Mouse (Mus musculus) R1 (cell line): Measurements from ENCODE around the gene Hmga1.
A peak's percentile ranks its signal among the peaks of the same experiment; 100 is the strongest.

Source experiments
- DNase-seq: peaks from one replicate; pipeline ENCODE4 v3.0.0-alpha.2; 2018; ENCODE audit warnings: low read depth, low spot score

The Hmga1 gene

DNA sequence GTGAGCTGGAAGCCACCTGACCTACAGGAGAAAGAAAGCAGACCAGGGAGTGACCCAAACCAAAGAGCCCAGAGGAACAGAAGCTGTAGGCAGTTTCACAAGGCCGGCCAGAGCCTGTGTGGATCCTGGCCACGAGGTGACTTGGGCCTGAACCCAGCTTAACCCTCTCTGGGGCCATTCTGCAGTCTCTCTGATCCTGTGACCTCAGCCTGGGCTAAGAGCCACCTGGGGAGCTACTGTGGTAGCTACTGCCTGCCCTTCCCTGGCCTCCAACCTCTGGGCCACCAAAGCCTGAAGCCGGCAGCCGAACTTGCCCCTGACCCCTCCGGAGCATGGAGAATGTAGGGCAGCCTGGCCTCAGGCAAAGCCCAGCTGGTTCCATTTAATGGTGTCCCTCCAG lies 27.5 kb upstream of the Hmga1 start:
- DNase-seq: no peak

DNA sequence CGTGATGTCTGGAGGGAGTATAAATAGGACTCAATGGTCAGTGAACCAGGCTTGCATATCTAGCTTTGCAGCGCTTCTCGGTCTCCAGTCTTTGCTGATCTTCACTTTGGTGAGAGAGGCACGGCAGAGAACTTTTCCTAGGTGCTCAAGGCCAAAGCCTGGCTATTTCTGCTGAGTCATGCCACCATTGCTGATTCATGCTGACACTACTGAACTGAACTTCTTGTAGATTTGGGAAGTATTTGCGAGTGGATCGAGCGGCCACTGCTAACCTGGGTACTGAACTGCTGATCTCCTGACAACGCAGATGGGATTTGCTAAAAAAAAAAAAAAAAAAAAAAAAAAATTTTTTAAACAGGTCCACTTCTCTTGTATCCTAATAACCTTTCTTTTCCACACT lies 24.2 kb upstream of the Hmga1 start:
- no peak for DNase-seq

DNA sequence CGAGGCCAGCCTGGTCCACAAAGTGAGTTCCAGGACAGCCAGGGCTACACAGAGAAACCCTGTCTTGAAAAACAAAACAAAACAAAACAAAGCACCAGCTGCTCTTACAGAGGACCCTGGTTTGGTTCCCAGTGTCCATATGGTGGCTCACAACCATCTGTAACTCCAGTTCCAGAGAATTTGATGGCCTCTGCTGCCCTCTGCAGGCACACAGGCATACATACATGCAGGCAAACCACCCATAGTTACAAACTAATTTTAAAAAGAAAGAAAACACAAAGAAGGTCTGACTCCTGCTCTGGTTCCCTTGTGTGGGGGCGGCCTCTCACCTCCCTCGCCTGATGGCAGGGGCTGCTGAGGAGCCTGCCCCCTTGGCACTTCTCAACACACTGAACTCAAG lies 22.9 kb upstream of the Hmga1 start:
- no peak for DNase-seq

DNA sequence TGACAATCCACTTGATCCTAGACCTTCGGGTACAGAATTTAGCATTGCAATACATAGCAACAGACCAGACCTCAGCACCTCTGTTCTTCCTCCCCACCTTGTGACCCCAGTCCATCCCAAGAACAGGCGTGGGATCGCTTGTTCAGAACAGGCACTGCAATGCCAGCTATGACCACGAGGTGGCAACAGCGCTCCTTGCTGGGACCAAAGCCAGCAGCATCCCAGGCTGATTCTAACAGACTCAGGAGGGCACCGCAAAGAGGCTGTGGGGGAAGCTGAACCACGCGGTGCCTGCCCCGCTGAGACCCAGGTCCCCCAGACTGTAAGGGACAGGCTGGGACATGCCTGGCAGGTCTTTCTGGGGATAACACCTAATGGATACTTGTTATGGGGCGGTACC lies 21.6 kb upstream of the Hmga1 start:
- DNase-seq: peak; percentile 90

DNA sequence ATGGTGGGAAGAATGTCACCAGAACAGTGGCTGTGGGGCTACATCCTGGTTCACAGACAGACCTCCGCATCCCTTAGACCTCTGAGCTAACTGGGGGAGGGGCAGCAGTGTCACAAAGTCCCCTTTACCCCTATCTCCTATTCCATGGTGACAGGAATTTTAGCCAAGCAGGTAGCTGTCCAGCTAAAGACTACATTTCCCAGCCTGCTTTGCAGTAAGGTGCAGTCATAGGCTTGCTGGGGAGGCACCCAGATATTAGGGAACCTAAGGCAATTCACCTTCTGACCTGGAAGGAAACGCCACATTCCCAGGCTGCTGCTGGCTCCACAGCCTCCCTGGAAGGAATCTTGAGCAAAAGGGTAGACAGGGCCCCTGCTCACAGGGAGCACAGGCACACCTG lies 15.0 kb upstream of the Hmga1 start:
- no peak for DNase-seq

DNA sequence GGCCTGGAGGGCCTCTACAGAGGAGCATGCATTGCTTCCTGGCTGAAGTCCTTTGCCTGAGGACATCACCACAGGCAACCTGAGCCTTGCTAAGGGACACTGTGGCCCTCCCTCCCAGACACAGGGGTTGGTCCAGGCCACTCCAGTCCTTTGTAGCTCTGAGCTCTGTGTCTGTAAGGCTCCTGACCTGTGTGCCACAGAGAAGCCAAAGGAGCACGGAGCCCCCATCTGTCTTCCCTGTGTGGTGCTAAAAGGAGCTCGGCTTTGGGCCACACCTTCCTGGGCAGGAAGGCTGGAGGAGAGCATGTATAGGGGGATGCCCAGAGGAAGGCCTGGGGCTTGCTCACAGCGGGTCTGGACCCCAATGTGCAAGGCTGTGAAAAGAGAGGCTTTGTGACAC lies 14.3 kb upstream of the Hmga1 start:
- no peak for DNase-seq

DNA sequence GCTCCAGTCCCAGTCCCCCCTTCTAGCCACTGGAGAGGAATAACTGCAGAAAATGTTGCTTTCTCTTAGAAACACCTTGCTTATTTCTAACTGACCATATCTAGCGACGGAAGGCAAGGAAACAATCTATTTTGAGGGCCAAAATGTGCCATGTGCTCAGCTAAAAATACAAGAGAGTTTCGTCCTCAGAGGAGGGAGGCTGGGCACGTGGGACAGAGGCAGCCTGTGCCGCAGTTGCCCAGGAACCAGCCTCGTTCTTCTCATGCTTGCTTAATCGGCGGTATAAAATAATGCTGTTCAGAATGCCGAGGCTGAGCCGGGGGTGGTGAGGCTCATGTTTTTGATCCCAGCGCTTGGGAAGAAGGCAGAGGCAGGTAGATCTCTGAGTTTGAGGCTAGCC lies 11.7 kb upstream of the Hmga1 start:
- no peak for DNase-seq

DNA sequence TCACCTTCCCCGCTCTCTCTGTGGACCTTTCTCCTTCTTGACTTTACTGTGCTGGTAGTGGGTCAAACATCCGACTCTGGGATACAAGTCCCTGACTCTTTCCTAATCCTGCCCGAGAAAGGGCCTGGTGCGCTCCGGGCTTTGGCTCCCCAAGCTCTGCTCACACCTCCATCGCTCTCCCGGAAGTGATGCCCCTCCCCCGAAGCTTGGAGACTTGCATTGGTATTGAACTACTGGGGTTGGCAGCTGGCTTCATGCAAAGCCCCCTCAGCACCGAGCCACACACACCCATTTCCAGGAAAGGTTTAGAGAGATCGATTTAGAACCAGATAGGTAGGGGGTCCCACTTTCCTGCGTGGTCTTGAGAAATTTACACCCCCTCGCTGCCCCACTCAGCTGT lies 10.3 kb upstream of the Hmga1 start:
- peak; percentile 43 for DNase-seq

DNA sequence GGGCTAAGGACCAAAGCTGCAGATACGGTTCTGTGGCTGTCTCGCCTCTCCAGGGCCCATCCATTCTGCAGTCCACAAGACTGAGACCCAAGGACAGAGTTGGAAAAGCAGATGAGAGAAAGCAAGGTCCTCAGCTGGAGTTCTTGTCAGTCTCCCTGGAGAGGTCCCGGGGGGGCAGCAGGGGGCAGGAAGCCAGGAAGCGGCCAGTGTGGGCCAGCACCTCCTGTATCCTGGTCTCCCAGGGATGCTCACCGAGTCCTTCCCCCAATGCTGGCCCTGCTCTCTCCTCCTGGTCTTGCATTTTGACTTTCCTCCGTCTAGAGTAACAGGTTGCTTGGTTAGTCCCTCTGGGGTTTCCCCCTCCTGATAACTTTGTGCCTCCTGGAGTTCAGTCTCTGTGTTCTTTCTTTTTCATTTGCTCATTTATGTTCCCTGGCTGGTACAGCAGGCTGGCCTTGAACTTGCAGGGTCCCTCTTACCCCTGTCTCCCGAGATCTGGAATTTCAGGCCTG lies 9.7 kb upstream of the Hmga1 start:
- DNase-seq: no peak

DNA sequence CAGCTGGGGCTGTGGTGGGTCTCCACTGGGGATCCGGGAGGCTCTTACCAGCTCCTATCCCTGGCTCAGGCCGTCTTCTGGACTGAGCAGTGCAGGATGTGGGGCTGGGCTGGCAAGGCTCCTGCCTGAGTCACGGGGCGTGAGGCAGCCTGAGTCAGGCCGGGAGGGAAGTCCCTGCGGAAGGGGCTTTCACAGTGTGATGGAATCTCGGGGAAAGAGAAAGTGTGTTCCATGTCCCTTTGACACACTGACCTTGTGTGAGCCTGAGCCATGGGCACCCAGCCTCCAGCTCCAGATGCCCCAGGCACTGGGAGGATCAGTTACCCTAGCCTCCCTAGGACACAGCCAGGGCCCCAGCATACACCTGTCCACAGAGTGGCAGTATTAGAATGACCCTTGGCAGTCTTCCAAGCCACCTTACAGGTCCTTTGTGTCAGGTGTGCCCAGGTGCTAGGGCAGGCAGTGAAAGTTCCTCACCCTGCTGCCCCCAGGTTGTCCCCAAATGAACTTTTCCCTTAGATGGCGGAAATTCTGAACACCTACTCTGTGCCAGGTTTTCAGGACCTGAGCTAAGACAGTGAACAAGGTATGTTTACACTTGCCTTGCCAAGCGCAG lies 8.9 kb upstream of the Hmga1 start:
- DNase-seq: no peak

DNA sequence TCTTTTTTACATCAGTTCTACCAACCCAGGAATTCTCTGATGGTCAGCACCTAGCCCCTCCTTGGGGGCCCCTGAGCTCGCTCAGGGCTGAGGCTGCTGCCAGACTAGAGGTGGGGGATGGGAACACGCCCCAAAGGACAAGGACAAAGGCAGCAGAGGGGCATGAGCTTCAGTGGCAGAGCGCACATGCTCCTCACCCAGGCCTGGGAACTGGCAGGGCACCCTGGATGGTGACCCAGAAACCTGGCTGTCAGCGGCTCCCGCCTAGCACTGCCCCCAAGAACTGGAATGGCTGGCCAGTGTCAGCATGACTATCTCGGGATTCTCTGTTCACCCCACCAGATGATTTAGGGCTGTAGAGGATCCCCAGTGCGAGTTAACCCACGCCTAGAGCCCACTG lies 7.1 kb upstream of the Hmga1 start:
- no peak for DNase-seq

DNA sequence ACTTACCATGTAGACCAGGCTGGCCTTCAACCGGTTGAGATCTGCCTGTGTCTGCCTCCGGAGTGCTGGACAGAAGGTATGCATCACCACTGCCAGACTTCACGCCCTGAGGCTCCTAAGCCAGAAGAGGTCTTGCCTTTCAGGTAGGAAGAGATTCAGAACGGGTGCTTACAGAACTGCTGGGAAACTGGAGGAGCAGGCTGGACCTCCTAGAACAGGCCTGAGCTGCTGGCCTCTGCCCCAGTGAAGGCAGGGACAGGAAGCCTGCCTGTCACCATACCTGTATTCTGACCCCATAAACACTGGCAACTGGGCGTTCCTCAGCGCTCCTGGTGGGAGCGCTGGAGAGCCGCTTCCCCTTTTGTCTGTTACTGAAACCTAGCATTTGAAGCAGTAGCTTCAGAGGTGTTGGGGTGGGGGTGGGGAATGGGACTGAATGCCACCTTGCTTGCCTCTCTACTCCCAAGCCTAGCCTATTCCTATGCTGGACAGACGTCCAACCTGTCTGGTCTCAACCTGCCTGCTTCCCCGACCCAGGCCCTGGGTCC lies 4.8 kb upstream of the Hmga1 start:
- peak; percentile 73 for DNase-seq

DNA sequence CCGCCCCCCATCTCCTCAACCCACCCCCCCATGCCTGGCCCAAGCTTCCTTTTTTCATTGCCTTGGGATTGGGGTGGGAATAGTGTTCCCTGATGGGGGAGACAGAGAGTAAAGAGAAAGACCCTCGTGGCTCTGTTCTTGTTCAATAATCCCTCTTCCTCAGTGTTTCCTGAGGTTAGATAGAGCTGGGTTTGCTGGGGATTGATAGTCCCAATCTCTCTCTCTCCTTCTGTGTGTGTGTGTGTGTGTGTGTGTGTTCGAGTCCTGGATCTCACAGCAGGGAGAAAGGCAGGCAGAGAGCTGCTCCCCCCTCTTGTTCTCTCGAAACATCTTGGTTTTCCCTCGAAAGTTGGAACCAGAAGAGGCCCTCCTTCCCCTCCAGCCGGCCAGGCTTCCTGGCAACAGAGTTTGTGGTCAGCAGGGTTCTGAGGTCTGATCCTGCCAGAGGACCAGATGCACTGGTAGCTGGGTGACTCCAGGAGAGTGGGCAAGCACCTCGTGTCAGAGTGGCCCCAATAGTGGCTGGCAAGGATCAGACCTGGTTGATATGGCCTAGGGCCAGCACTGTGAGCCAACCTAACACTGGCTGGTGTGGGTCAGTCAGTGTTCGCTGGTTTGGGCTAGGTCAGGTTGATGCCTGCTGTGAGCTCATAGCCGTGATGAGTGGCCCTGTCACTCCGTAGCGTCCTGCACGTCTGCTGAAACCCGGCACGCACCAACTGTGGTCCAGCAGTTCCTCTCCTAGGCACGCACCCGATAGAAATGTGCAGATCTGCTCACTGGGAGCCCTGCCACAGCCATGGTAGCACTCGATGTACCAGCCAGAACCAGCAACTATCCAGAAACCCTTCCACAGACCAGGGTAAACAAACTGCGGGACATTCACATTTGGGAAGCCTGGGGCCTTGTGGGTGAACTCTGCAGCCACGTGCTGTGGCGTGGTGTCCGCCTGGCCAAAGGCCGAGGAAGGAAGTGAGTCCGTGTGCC lies 3.8 kb upstream of the Hmga1 start:
- DNase-seq: no peak

DNA sequence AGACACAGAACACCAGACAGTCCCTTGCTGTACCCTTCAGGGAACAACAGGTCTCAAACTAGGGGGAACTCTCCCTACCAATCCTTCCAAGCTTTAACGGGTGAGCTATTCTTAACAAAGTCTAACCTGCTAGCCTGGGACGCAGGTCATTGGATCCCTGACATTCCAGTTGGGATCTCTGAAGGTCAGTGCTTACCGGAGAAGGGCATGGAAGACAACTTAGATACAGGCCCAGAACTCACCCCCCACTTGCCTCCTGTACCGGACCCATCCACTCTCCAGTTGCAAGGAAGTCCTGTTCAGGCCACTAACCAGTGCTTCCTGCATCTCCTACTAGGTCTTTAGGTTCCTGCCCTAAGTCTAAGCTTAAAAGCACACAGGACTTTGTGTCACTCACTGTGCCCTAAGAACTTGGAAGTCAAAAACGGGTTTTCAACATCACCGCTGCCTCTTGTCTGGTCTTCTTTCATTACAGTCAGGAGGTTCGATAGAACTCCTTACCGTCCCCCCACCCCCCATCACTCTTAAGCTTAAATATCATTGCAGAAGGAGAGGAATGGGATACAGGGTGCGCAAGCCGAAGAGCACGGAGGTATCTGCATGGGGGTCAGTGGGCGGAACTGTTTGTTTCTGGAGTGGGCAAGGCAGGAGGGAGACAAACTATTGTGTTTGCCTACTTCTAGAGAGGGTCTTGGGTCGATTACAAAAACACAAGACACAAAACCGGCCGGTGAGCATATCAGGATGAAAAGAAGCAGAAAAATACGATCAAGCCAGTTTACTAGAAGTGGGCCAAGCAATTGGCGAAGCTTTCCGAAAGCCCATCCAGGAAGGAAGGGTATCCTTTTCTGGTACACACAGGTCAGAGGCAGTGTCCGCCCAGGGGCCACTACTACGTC lies 2.0 kb upstream of the Hmga1 start:
- DNase-seq: peak; percentile 71

DNA sequence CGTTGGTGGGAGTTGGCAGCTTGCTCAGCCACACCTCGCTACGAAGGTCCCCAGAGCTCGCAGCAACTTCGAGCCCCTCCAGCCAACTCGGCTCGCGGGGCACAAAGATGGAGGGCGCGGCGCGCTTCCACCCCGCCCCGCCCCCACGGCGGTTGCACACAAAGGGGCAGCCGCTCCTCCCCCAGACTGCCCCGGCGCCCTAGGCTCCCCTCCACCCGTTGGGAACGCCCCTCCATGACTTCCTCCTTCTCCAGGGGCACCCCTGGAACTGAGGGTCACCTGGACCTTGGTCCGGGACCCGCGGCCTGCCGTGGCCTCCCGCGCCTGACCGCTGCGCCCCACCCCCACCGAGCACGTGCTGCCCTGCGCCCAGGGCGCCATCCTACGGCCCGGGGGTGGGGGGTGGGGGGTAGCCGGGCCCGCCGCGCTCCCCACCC lies 1.2 kb upstream of the Hmga1 start:
- peak; percentile 92 for DNase-seq

DNA sequence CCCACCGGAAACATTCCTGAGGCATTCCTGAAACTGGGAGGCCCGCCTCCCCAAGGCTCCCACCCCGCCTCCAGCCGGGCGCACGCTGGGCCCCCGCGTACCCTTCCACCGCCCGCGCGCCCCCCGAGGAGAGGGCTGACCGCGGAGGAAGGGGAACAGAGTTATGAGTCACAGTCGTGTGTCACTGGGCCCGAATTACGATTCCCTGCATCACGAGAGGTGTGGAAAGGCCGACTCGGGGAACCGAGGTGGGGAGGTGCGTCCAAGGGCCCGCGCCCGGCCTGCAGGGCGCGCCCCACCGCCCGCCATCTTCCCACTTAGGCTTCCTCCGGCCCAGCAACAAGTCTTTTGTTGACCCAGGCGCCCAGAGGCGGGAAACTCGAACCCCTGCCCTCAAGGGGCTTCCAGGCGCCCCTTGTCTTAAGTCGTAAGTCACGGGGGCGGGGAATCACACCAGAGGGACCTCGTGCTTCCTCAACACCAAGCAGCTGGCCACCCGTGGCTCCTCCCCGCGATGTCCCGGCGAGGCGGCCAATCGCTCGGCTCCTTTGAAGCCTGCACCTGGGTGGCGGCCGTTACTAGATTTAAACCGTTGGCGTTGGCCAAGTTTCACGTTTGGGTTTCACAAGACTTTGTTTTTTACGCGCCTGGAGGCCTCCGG lies 655 bp upstream of the Hmga1 start:
- peak; percentile 95 for DNase-seq

DNA sequence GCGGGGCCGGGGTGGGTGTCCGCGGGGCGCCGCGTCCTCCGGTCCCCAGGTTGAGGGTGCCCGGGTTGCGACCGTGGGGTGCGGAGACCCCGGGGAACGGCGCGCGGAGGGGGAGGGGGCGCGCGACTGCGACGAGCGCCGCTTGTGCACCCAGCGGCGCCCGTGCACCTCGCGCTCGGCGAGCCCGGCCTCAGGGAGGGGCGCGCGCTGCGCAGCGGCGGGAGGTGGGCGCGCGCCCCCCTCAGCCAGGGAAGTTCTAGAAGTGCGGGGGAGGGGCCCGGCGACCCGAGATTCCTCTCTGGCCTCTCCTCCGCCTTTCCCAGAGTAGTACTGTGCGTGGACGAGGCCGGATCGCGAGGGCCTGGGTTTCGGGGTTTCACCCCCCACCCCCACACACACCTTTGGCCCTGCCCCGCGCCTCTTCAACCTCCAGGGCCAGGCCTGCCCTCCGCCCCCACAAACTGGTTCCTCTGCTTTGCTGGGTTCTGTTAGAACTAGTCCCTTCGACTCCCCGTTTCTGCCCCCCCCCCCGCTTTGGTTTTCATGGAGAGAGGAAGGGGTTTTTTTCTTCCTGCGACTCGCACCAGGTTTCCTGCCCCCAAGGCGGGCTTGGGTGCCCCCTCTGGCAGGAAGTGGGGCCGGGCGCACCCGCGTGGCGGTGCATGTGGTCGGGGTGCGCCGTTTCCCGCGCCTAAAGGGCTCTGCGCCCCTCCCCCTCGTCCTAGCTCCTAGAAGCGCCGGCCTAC lies 1.1 kb downstream of the Hmga1 start:
- peak; percentile 86 for DNase-seq

DNA sequence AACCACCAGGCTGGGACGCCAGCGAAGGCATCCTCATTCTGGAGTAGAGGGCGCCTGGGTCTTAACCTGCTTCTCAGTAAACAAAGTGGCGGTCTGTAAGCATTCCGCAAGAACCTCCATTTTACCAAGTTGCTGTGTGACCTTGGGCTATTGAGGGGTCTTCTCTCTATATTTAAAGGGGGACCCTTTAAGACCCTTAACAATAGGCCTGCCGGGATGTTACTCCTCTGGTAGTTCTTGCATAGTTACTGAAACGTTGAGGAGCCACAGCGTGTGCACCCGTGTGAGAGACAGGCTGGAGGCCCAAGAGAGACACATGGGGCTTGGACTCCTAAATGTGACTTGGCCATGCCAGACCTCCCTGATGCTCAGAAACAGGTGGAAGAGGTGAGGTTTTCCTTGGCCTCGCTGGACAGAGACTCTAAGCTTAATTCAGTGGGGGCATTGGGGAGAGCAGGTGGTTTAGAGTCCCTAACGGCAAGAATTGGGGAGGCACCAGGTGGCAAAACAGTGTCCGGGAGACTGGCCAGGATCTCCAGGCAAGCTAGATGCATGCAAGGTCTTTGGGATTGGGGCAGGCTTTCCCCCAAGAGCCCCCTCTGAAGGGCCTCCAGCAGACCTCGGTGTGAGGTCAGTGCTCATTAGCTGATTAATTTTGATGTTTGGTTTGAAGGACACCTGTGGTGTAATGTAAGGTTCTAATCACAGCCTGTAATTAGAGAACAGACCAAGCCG lies 1.8 kb downstream of the Hmga1 start:
- DNase-seq: no peak

DNA sequence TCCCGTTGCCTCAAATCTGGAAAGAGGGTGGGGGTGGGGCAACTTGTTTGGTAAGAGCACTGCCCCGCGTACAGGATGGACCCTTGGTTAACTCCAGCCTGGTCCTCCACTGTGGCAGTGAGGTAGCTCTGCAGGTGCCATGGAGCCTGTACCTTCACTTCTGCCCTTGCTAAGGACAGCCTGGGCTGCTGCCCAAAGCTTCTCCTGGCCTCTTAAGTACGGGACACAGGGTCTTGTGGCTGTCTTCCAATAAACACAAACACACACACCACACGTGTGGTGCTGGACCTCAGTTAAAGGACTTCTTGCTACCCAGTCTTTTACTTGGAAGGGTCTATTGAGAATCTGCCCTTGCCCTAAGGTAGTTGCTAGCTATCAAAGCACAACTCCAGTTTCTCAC lies 2.5 kb downstream of the Hmga1 start:
- no peak for DNase-seq

DNA sequence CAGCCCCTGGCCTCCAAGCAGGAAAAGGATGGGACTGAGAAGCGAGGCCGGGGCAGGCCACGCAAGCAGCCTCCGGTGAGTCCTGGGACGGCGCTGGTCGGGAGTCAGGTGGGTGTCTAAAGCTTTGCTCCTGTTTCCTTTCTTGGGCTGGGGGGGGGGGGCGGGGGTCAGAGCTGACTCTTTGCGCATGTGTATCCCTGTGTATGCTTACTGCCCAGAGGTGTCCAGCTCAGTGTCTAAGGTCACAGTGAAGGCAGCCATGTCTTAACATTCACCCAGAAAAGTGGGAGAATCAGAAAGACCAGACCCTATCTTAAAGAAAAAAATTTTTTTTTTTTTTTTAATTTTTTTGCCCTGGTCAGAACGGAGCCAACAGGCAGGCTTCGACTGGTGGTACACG lies 3.3 kb downstream of the Hmga1 start:
- DNase-seq: no peak
